Mouse (Mus musculus) CD4-positive naive resting alpha-beta T cell, adult 57 days (primary cell): ENCODE measurements around the gene Daxx. TPM values are rescaled to one million over a fixed set of nuclear protein-coding genes. Genes with fewer than 3 reads are reported as not detected.

Experiments
- total RNA-seq: library from RNA; stranded (reverse); gene quantifications from one replicate; pipeline ENCODE4 v1.2.4, GENCODE M21; 2023

Gene Daxx
- 68.7 TPM for total RNA-seq

GRCm38 (mm10) chr17:33909077-33909868 lies at the start of gene Daxx:
Gene Daxx, plus strand, starts transcription at chr17:33909414.

GRCm38 (mm10) chr17:33873537-33873936 lies 35.7 kb upstream of the Daxx start, which contains the start of gene Gm7029:
Gene Gm7029, plus strand, starts transcription at chr17:33873837.

GRCm38 (mm10) chr17:33890533-33891059 lies 18.6 kb upstream of the Daxx start, which contains the start of gene Kifc1:
Gene Kifc1, minus strand, starts transcription at chr17:33890661.

GRCm38 (mm10) chr17:33904835-33905234 lies 4.4 kb upstream of the Daxx start, which contains the start of gene Platr17:
Gene Platr17, plus strand, starts transcription at chr17:33905135.

GRCm38 (mm10) chr17:33915671-33916250 lies 6.5 kb downstream of the Daxx start, which contains the start of the genes Tapbp and Zbtb22:
Gene Tapbp, plus strand, starts transcription at chr17:33915899.
Gene Zbtb22, plus strand, starts transcription at chr17:33915904.

GRCm38 (mm10) chr17:33929371-33930279 lies 20.4 kb downstream of the Daxx start, which contains the start of gene Rgl2:
Gene Rgl2, plus strand, starts transcription at chr17:33929543.

GRCm38 (mm10) chr17:33940206-33940805 lies 31.1 kb downstream of the Daxx start, which contains the start of the genes Pfdn6 and Wdr46:
Gene Pfdn6, minus strand, starts transcription at chr17:33940343.
Gene Wdr46, plus strand, starts transcription at chr17:33940660.

GRCm38 (mm10) chr17:33951021-33951946 lies 42.1 kb downstream of the Daxx start, which contains the start of gene B3galt4:
Gene B3galt4, minus strand, starts transcription at chr17:33951488.

GRCm38 (mm10) chr17:33955555-33956214 lies 46.5 kb downstream of the Daxx start, which contains the start of the genes Vps52 and Rps18:
Gene Vps52, plus strand, starts transcription at chr17:33955812.
Gene Rps18, minus strand, starts transcription at chr17:33956001.

Other genes starting within 250 kb of the Daxx start
- 342 TPM for gene Hnrnpm, start 222.6 kb upstream of the Daxx start, total RNA-seq
- gene March2, start 190.7 kb upstream of the Daxx start, total RNA-seq: 59.5 TPM
- 213 TPM for gene Rab11b, start 148.9 kb upstream of the Daxx start, total RNA-seq
- gene Angptl4, start 127.6 kb upstream of the Daxx start, total RNA-seq: 1.1 TPM
- gene Kank3, start 98.9 kb upstream of the Daxx start, total RNA-seq: 1.9 TPM
- 5,043 TPM for gene Rps28, start 84.9 kb upstream of the Daxx start, total RNA-seq
- 121 TPM for gene Ndufa7, start 84.8 kb upstream of the Daxx start, total RNA-seq
- 8.2 TPM for gene Cd320, start 66.3 kb upstream of the Daxx start, total RNA-seq
- not detected for gene Gm7029, start 35.6 kb upstream of the Daxx start, total RNA-seq
- gene Kifc1, start 18.8 kb upstream of the Daxx start, total RNA-seq: 11.2 TPM
- gene Platr17, start 4.3 kb upstream of the Daxx start, total RNA-seq: 2.3 TPM
- gene Tapbp, start 6.5 kb downstream of the Daxx start, total RNA-seq: 309 TPM
- gene Zbtb22, start 6.5 kb downstream of the Daxx start, total RNA-seq: 29.6 TPM
- gene Rgl2, start 20.1 kb downstream of the Daxx start, total RNA-seq: 187 TPM
- gene Pfdn6, start 30.9 kb downstream of the Daxx start, total RNA-seq: 61.6 TPM
- 60.7 TPM for gene Wdr46, start 31.2 kb downstream of the Daxx start, total RNA-seq
- 14.8 TPM for gene B3galt4, start 42.1 kb downstream of the Daxx start, total RNA-seq
- gene Vps52, start 46.4 kb downstream of the Daxx start, total RNA-seq: 55.2 TPM
- 2,022 TPM for gene Rps18, start 46.6 kb downstream of the Daxx start, total RNA-seq
- gene H2-K1, start 90.9 kb downstream of the Daxx start, total RNA-seq: 4,746 TPM
- gene Ring1, start 115.3 kb downstream of the Daxx start, total RNA-seq: 26.4 TPM
- 130 TPM for gene H2-Ke6, start 118.6 kb downstream of the Daxx start, total RNA-seq
- 107 TPM for gene Slc39a7, start 122.3 kb downstream of the Daxx start, total RNA-seq
- gene Rxrb, start 122.4 kb downstream of the Daxx start, total RNA-seq: 109 TPM
- 40.9 TPM for gene Col11a2, start 130.0 kb downstream of the Daxx start, total RNA-seq
- gene H2-Oa, start 182.9 kb downstream of the Daxx start, total RNA-seq: 8.9 TPM
- gene H2-DMa, start 210.1 kb downstream of the Daxx start, total RNA-seq: 41.5 TPM
- 400 TPM for gene Brd2, start 213.2 kb downstream of the Daxx start, total RNA-seq
- 40.5 TPM for gene H2-DMb2, start 233.9 kb downstream of the Daxx start, total RNA-seq
- gene H2-DMb1, start 243.7 kb downstream of the Daxx start, total RNA-seq: 26.0 TPM